Mouse (Mus musculus): ENCODE results near the gene Qtrt2. TPM values are rescaled to one million over a fixed set of nuclear protein-coding genes. Genes with fewer than 3 reads are reported as not detected.

Gene Qtrt2
- polyA plus RNA-seq, 1 experiment from 2014 or later, result 22.8 TPM

DNA sequence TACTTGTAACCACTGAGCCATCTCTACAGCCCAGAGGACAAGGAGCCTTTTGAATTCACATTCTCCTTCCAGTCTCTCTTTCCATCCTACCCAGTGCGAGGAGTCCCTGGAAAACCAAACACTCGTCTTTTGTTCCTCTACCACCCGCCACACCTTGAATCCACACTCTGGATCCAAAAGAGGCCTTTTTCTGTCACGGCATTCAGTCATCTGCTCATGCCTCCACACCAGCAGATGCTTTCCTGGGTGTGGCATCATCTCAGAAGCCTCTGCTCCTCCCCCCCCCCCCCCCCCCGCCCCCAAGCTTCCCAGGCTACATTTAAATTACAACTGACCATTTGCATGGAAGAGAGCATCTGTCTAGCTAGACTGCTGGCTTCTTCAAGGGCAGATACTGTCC is 110.3 kb downstream of the Qtrt2 start:
- no peak for DNase-seq (ENCODE audit: low spot score)

DNA sequence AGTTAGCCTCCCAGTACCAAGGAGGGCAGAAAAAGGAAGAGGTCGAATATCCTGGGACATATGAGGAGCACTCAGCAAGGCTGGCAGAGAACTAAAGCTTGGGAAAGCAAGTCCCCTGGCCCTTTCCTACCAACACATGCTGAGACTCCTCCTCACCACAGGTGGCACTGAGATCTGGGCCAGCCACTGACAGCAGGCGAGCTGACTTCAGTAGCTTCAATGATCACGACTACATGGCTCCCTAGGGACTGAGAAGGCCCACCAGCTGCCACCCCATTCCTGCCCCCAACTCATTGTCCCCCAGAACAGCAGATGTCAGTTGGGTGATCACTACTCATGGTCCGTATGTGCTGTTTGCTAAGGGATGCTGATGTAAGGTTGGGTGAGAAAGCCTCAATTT is 112.0 kb downstream of the Qtrt2 start:
- H3K9me3 ChIP-seq (replicated peaks; ENCODE audit: low read length), result no peaks in the 10 kb centered on the region
- no peak overlapping the region for H3K27ac ChIP-seq
- DNase-seq (ENCODE audit: low spot score) (no peak), ATAC-seq (replicated peaks; ENCODE audit: low FRiP score, low read depth) (no peak)
- H3K4me1 ChIP-seq (replicated peaks; ENCODE audit: insufficient read depth, low read length), result no peaks in the 10 kb centered on the region
- no peak overlapping the region for H3K9ac ChIP-seq (ENCODE audit: low read depth, low read length)
- H3K36me3 ChIP-seq (ENCODE audit: insufficient read depth, low read length), result no peaks in the 10 kb centered on the region
- H3K4me3 ChIP-seq (replicated peaks; ENCODE audit: low read depth, low read length), result no peak overlapping the region
- WGBS, result 62% methylated on average over 4 of the region's 4 CpGs
- no peak overlapping the region for H3K4me2 ChIP-seq (ENCODE audit: low read length)
- no peak for TF ChIP-seq CTCF (IDR thresholded peaks at IDR 0.05; ENCODE audit: low read depth)
- H3K27me3 ChIP-seq (ENCODE audit: insufficient read depth, low read length), result no peaks in the 10 kb centered on the region

More for the DNA sequence above, 110.3 kb downstream of the Qtrt2 start:
- H3K36me3 ChIP-seq (ENCODE audit: insufficient read depth, low read length), result no peaks in the 10 kb centered on the region
- TF ChIP-seq CTCF (IDR thresholded peaks at IDR 0.05; ENCODE audit: low read depth), result no peak
- H3K4me1 ChIP-seq (replicated peaks; ENCODE audit: insufficient read depth, low read length), result no peaks in the 10 kb centered on the region
- H3K27me3 ChIP-seq (ENCODE audit: insufficient read depth, low read length), result no peaks in the 10 kb centered on the region
- WGBS, result 72% methylated on average over 5 of the region's 5 CpGs
- no peak for ATAC-seq (replicated peaks; ENCODE audit: low FRiP score, low read depth)
- no peaks in the 10 kb centered on the region for H3K9me3 ChIP-seq (replicated peaks; ENCODE audit: low read length)
- H3K4me3 ChIP-seq (replicated peaks; ENCODE audit: low read depth, low read length), result no peak overlapping the region
- no peak overlapping the region for H3K27ac ChIP-seq
- H3K4me2 ChIP-seq (ENCODE audit: low read length), result no peak overlapping the region
- H3K9ac ChIP-seq (ENCODE audit: low read depth, low read length), result no peak overlapping the region

Other genes starting within 250 kb of the Qtrt2 start
- gene Drd3, start 172.8 kb downstream of the Qtrt2 start, polyA plus RNA-seq (2015; fragmentation: Nextera tagmentation; extraction: Ambion mirVana), result 0.08 TPM in 1 of 2 replicates, not detected in the other
- gene Ccdc191, start 37.0 kb downstream of the Qtrt2 start, polyA plus RNA-seq (2015; fragmentation: Nextera tagmentation; extraction: Ambion mirVana), result 11.1 and 12.2 TPM in 2 replicates
- gene Zdhhc23, start 53.0 kb upstream of the Qtrt2 start, polyA plus RNA-seq (2015; fragmentation: Nextera tagmentation; extraction: Ambion mirVana), result 2.0 and 2.3 TPM in 2 replicates
- gene Gramd1c, start 136.5 kb upstream of the Qtrt2 start, polyA plus RNA-seq (2015; fragmentation: Nextera tagmentation; extraction: Ambion mirVana), result 5.7 and 6.1 TPM in 2 replicates
- 131 and 136 TPM in 2 replicates for gene Atp6v1a, start 212.9 kb upstream of the Qtrt2 start, polyA plus RNA-seq (2015; fragmentation: Nextera tagmentation; extraction: Ambion mirVana)
- gene Naa50, start 213.0 kb upstream of the Qtrt2 start, polyA plus RNA-seq (2015; fragmentation: Nextera tagmentation; extraction: Ambion mirVana), result 72.8 and 80.3 TPM in 2 replicates
- 2.6 and 2.7 TPM in 2 replicates for gene Usf3, start 246.4 kb upstream of the Qtrt2 start, polyA plus RNA-seq (2015; fragmentation: Nextera tagmentation; extraction: Ambion mirVana)